Mouse (Mus musculus): ENCODE results near the gene Adcy4. TPM values are rescaled to one million over a fixed set of nuclear protein-coding genes. Genes with fewer than 3 reads are reported as not detected.

Adcy4 gene
- polyA plus RNA-seq, 1 experiment from 2014 or later, result 3.2 TPM

DNA sequence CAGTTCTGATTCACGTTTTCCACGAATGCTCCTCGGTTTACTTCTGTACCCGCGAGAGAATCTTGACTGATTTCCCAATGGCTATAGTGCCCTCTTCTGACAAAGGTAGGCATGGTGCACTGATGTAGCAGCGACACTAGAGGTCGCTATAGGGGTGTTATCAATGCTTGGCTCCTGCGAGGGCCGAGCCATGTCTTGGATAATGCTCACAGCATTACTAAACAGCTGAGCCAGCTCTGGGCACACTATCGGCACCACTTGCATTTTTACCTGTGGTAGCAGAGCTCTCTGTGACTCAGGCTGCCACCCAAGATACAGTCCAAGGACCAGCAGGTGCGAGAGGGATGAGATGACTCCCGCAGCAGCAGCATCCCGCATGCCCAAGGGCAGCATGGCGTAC is 2.6 kb downstream of the Adcy4 start:
- Histone ChIP-seq H3K9me3 (ENCODE audit: control insufficient read depth, low read length) (no peaks in the 10 kb centered on the region), H3K27me3 (ENCODE audit: control insufficient read depth, insufficient read depth, low read length) (peaks cover 47% of the 10 kb centered on the region), H3K36me3 (ENCODE audit: control insufficient read depth, insufficient read depth, low read length) (no peaks in the 10 kb centered on the region), H3K4me1 (ENCODE audit: control insufficient read depth, insufficient read depth, low read length) (peaks cover 4% of the 10 kb centered on the region; the same call in 1 of the 2 replicates), H3K9ac (replicated peaks; ENCODE audit: low read length) (no peak overlapping the region; the same call in 1 of the 2 replicates), H3K4me3 (replicated peaks; ENCODE audit: low read depth, low read length) (peak overlapping the region; percentile 10; the same call in 1 of the 2 replicates), H3K27ac (replicated peaks; ENCODE audit: low read depth, low read length) (no peak overlapping the region), H3K4me2 (ENCODE audit: low read length) (peak overlapping the region; percentile 42)
- 16% methylated on average over 14 of the region's 14 CpGs for WGBS
- peak; percentile 54; the same call in 1 of the 2 replicates for ATAC-seq (ENCODE audit: low FRiP score, low TSS enrichment)
- peak; percentile 91 for DNase-seq

DNA sequence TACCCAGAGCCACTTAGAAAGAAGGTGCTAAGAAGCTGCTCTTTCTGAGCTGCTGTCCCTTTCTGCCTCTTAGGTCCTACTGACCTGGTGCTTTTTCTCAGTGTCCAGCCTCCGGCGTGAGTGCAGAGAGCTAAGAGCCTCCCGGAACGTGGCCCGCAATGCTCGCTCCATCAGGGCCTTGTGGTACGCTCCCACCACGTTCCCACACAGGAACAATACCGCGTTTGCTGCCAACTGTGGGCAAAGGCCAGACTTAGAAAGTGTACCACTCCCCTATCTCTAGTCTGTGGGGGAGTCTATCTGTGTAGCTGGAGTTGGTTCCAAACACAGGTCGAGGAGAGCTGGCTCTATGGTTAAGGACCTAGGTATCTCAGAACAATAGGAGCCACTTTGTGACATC is 3.2 kb downstream of the Adcy4 start:
- Histone ChIP-seq H3K4me1 (ENCODE audit: control insufficient read depth, insufficient read depth, low read length) (peaks cover 4% of the 10 kb centered on the region; the same call in 1 of the 2 replicates), H3K4me2 (ENCODE audit: low read length) (no peak overlapping the region), H3K9me3 (ENCODE audit: control insufficient read depth, low read length) (no peaks in the 10 kb centered on the region), H3K4me3 (replicated peaks; ENCODE audit: low read depth, low read length) (no peak overlapping the region), H3K27ac (replicated peaks; ENCODE audit: low read depth, low read length) (no peak overlapping the region), H3K9ac (replicated peaks; ENCODE audit: low read length) (no peak overlapping the region), H3K36me3 (ENCODE audit: control insufficient read depth, insufficient read depth, low read length) (no peaks in the 10 kb centered on the region), H3K27me3 (ENCODE audit: control insufficient read depth, insufficient read depth, low read length) (peaks cover 41% of the 10 kb centered on the region)
- no peak for ATAC-seq (ENCODE audit: low FRiP score, low TSS enrichment)
- DNase-seq, result no peak
- 86% methylated on average over 11 of the region's 11 CpGs for WGBS

DNA sequence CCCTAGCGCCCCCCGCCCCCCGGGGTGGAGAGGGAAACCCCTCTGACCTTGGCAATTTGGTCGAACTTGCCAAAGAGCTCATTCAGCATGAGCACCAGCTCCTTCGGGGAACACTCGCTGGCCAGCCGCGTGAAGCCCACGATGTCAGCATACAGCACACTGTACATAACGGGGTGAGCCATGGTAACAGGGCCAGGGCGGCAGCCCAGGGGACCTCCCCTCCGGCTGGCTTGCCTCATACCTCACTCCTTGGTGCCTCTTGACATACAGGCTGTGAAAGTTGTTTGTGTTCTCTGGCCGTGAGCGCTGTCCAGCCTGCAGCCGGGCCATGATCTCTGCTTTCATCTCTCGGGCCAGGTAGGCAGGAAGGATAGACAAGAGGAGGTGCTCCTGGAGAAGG is 4.2 kb downstream of the Adcy4 start:
- WGBS, result 68% methylated on average over 16 of the region's 16 CpGs
- no peak overlapping the region for H3K27ac ChIP-seq (replicated peaks; ENCODE audit: low read depth, low read length)
- H3K4me2 ChIP-seq (ENCODE audit: low read length), result no peak overlapping the region
- no peaks in the 10 kb centered on the region for H3K9me3 ChIP-seq (ENCODE audit: control insufficient read depth, low read length)
- no peak overlapping the region for H3K4me3 ChIP-seq (replicated peaks; ENCODE audit: low read depth, low read length)
- H3K9ac ChIP-seq (replicated peaks; ENCODE audit: low read length), result no peak overlapping the region
- peaks cover 4% of the 10 kb centered on the region; the same call in 1 of the 2 replicates for H3K4me1 ChIP-seq (ENCODE audit: control insufficient read depth, insufficient read depth, low read length)
- no peaks in the 10 kb centered on the region for H3K36me3 ChIP-seq (ENCODE audit: control insufficient read depth, insufficient read depth, low read length)
- ATAC-seq (ENCODE audit: low FRiP score, low TSS enrichment) (no peak), DNase-seq (no peak)
- peaks cover 35% of the 10 kb centered on the region for H3K27me3 ChIP-seq (ENCODE audit: control insufficient read depth, insufficient read depth, low read length)

DNA sequence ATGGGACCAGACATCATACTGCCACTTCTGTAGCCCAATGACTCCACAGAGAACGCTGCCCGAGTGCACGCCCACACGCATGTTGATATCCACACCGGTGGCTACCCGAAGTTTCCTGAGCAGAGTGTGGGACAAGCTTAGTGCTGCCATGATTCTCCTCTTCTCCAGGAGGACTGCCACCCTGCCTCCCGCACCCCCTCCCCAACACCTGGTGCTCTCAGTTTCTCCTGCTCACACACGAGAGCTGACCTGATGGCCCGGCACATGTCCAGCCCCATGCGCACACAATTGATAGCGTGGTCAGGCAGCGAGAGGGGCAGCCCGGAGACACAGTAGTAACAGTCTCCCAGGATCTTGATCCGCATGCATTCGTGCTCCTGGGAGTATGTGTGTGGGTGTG is 5.2 kb downstream of the Adcy4 start:
- no peak overlapping the region for H3K4me3 ChIP-seq (replicated peaks; ENCODE audit: low read depth, low read length)
- peaks cover 4% of the 10 kb centered on the region; the same call in 1 of the 2 replicates for H3K4me1 ChIP-seq (ENCODE audit: control insufficient read depth, insufficient read depth, low read length)
- no peak overlapping the region for H3K9ac ChIP-seq (replicated peaks; ENCODE audit: low read length)
- no peaks in the 10 kb centered on the region for H3K36me3 ChIP-seq (ENCODE audit: control insufficient read depth, insufficient read depth, low read length)
- WGBS, result 87% methylated on average over 15 of the region's 15 CpGs
- H3K9me3 ChIP-seq (ENCODE audit: control insufficient read depth, low read length), result no peaks in the 10 kb centered on the region
- no peak overlapping the region for H3K4me2 ChIP-seq (ENCODE audit: low read length)
- peaks cover 26% of the 10 kb centered on the region for H3K27me3 ChIP-seq (ENCODE audit: control insufficient read depth, insufficient read depth, low read length)
- ATAC-seq (ENCODE audit: low FRiP score, low TSS enrichment), result no peak
- DNase-seq, result no peak
- H3K27ac ChIP-seq (replicated peaks; ENCODE audit: low read depth, low read length), result no peak overlapping the region

DNA sequence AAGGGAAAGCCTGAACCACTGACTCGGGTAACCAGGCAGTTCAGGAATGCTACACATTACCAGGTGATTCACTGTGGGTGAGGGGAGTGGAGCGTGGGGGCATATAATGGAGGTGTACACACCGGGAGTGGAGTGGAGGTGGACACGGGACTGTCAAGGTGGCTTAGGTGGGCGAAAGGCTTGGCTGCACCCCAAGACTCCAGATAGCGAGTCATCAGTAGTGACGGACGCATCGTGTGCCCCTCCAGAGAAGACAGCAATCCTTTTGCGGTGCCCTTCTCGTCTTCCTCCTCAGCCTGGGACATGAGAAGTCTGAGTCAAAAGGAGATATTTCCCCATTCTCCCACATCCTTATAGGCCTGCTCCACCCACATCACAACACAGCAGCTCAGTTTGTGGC is 6.1 kb downstream of the Adcy4 start:
- no peak for ATAC-seq (ENCODE audit: low FRiP score, low TSS enrichment)
- Histone ChIP-seq H3K4me1 (ENCODE audit: control insufficient read depth, insufficient read depth, low read length) (no peaks in the 10 kb centered on the region), H3K9me3 (ENCODE audit: control insufficient read depth, low read length) (no peaks in the 10 kb centered on the region), H3K9ac (replicated peaks; ENCODE audit: low read length) (no peak overlapping the region), H3K27me3 (ENCODE audit: control insufficient read depth, insufficient read depth, low read length) (peaks cover 17% of the 10 kb centered on the region), H3K4me3 (replicated peaks; ENCODE audit: low read depth, low read length) (no peak overlapping the region), H3K4me2 (ENCODE audit: low read length) (no peak overlapping the region), H3K36me3 (ENCODE audit: control insufficient read depth, insufficient read depth, low read length) (no peaks in the 10 kb centered on the region), H3K27ac (replicated peaks; ENCODE audit: low read depth, low read length) (no peak overlapping the region)
- no peak for DNase-seq
- 90% methylated on average over 11 of the region's 11 CpGs for WGBS

DNA sequence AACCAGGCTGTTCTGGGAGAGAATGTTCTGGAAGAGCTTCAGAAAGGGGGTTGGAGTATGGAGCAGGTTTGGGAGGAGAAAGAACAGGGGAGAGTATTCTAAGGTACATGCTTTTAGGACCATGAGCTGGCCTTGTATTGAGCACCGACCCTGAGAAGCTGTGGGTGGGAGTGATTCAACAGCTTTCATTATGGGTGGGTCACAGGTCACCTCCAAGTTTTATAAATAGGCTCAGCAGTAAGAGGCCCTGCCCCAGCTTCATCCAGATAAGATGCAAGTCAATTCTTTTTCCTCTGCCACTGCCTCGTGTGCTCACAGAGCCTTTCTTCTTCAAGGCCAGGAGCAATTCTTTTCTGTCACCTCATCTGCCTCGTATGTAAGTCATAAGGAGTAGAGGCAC is 6.7 kb downstream of the Adcy4 start:
- DNase-seq, result no peak
- ATAC-seq (ENCODE audit: low FRiP score, low TSS enrichment), result no peak
- Histone ChIP-seq H3K4me3 (replicated peaks; ENCODE audit: low read depth, low read length) (no peak overlapping the region), H3K9ac (replicated peaks; ENCODE audit: low read length) (no peak overlapping the region), H3K4me2 (ENCODE audit: low read length) (no peak overlapping the region), H3K9me3 (ENCODE audit: control insufficient read depth, low read length) (no peaks in the 10 kb centered on the region), H3K4me1 (ENCODE audit: control insufficient read depth, insufficient read depth, low read length) (no peaks in the 10 kb centered on the region), H3K27me3 (ENCODE audit: control insufficient read depth, insufficient read depth, low read length) (peaks cover 10% of the 10 kb centered on the region), H3K36me3 (ENCODE audit: control insufficient read depth, insufficient read depth, low read length) (no peaks in the 10 kb centered on the region), H3K27ac (replicated peaks; ENCODE audit: low read depth, low read length) (no peak overlapping the region)
- whole genome bisulfite sequencing, result 49% methylated on average over 3 of the region's 3 CpGs

DNA sequence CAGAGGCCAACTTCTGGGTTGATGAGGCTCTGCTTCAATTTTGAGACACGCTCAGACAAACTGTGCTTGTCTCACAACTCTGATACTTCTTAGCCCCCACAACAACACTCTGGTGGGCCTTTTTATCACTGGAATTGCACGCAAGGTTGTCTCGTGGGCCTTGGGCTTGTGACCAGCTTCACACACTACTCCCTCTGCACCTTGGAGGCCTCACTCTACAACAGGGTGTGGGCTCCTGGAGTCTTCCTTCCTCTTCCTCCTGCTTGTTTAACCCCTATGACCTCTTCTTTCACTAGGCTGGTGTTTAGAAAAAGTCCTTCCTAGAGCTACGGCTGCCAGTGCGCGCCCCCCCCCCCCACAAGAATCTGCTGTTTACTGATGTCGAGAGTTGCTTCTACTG is 7.2 kb downstream of the Adcy4 start:
- ATAC-seq (ENCODE audit: low FRiP score, low TSS enrichment), result no peak

DNA sequence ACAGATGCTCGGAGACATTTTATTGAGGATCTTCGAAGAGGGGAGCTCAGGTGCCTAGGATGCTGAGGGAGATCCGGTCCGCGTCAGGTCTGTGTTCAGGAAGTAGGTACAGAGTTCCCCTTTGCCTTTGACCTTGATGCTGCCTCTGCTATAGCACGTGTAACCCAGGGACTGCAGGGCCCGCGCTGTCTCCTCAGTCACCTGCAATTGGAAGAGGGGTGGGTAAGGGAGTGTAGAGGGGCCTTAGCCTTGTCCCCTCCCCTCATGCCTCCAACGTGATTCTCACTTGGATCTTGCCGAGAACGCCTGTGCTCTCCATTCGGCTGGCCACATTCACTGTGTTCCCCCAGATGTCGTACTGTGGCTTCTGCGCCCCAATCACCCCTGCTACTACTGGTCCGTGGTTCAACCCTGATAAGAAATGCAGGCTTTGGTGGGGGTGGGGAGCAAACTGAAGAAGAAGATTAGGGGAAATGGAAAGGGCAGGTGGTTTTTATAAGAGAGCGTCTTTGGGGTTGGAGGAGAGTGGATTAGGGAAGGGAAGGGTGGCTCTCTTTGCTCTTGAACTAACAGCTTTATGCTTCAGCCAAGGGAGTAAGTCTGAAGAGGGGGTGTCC is 14.7 kb downstream of the Adcy4 start:
- Histone ChIP-seq H3K4me2 (ENCODE audit: low read length) (no peak overlapping the region), H3K4me3 (replicated peaks; ENCODE audit: low read depth, low read length) (no peak overlapping the region), H3K4me1 (ENCODE audit: control insufficient read depth, insufficient read depth, low read length) (no peaks in the 10 kb centered on the region), H3K9me3 (ENCODE audit: control insufficient read depth, low read length) (no peaks in the 10 kb centered on the region), H3K36me3 (ENCODE audit: control insufficient read depth, insufficient read depth, low read length) (no peaks in the 10 kb centered on the region), H3K27ac (replicated peaks; ENCODE audit: low read depth, low read length) (no peak overlapping the region), H3K9ac (replicated peaks; ENCODE audit: low read length) (no peak overlapping the region), H3K27me3 (ENCODE audit: control insufficient read depth, insufficient read depth, low read length) (peaks cover 42% of the 10 kb centered on the region)
- DNase-seq (no peak), ATAC-seq (ENCODE audit: low FRiP score, low TSS enrichment) (no peak)
- 72% methylated on average over 16 of the region's 16 CpGs for WGBS

More for the DNA sequence above, 7.2 kb downstream of the Adcy4 start:
- Histone ChIP-seq H3K4me2 (ENCODE audit: low read length) (no peak overlapping the region), H3K27me3 (ENCODE audit: control insufficient read depth, insufficient read depth, low read length) (peaks cover 6% of the 10 kb centered on the region), H3K27ac (replicated peaks; ENCODE audit: low read depth, low read length) (no peak overlapping the region), H3K9ac (replicated peaks; ENCODE audit: low read length) (no peak overlapping the region), H3K4me1 (ENCODE audit: control insufficient read depth, insufficient read depth, low read length) (no peaks in the 10 kb centered on the region), H3K4me3 (replicated peaks; ENCODE audit: low read depth, low read length) (no peak overlapping the region), H3K9me3 (ENCODE audit: control insufficient read depth, low read length) (no peaks in the 10 kb centered on the region), H3K36me3 (ENCODE audit: control insufficient read depth, insufficient read depth, low read length) (no peaks in the 10 kb centered on the region)
- 78% methylated on average over 7 of the region's 7 CpGs for WGBS
- no peak for DNase-seq

DNA sequence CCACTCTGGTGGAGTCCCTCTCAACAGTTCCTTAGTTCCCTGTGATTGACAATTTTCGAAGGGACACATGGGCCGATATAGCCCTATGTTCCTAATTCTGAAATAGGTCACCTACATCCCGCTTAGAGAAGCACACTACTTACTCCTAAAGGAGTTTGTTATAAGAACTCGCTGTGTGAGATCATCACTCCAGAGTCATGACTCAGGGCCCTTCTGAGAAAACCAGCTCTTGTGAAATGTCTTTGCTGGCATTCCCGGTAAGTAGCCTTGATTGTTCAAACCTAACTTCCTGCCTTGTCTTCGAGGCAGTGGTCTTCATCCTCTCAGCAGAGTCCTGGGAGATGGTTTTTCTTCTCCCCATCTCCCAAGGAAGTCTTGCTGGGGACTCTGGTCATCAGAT is 15.3 kb downstream of the Adcy4 start:
- Histone ChIP-seq H3K4me2 (ENCODE audit: low read length) (no peak overlapping the region), H3K9me3 (ENCODE audit: control insufficient read depth, low read length) (no peaks in the 10 kb centered on the region), H3K27ac (replicated peaks; ENCODE audit: low read depth, low read length) (no peak overlapping the region), H3K36me3 (ENCODE audit: control insufficient read depth, insufficient read depth, low read length) (no peaks in the 10 kb centered on the region), H3K9ac (replicated peaks; ENCODE audit: low read length) (no peak overlapping the region), H3K27me3 (ENCODE audit: control insufficient read depth, insufficient read depth, low read length) (peaks cover 47% of the 10 kb centered on the region), H3K4me1 (ENCODE audit: control insufficient read depth, insufficient read depth, low read length) (no peaks in the 10 kb centered on the region), H3K4me3 (replicated peaks; ENCODE audit: low read depth, low read length) (no peak overlapping the region)
- no peak for DNase-seq
- no peak for ATAC-seq (ENCODE audit: low FRiP score, low TSS enrichment)
- WGBS, result 90% methylated on average over 6 of the region's 6 CpGs

Data from midbrain, embryonic 14.5 days (tissue).